Mouse (Mus musculus) liver, adult 2 months (tissue): ENCODE data around the gene Fbn1.

ENCODE experiments used
- CTCF ChIP-seq: fragments of 200-500 bp; IDR thresholded peaks from 2 replicates; pipeline ENCODE4 v1.5.1; 2011; ENCODE audit warnings: low read depth, low read length, control low read depth
- POLR2A ChIP-seq: fragments of 200-500 bp; IDR thresholded peaks from 2 replicates; pipeline ENCODE4 v1.6.1; 2011; ENCODE audit warnings: low read length, control low read depth; ENCODE audit not compliant: insufficient read depth; ENCODE audit errors: extremely low read depth

DNA sequence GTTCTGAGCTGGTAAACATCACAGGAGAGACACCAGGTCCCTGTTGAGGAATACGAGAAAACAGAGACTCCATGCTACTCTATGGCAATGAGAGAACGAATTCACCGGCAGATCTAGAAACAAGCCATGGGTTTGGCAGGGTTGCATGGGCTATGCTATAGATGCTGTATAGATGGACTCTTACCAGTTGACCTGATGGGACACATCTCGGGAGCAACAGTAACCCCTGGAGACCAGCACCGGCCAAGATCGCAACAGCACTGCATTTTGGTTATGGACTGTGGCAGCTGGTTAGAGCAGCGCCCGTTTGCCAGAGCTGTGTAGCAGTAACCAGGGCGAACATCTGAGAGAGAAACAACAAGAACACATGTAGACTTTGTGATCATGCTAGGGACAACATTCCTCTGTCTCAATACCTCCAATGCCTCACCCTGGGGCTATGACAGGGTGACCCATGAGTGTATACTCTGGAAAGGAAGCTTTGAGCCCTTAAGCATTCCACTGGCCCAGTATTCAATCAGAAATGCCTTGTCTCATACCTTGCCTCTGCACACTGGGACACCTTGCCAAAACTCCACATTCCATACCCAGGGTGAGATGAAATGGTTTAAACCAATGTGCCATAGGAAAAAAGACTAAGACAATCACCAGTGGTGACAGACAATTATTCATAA, 113.2 kb downstream of the Fbn1 start:
- TF ChIP-seq CTCF (no peak), POLR2A (no peak)
